Mouse (Mus musculus) right cerebral cortex, postnatal 36 days (tissue): ENCODE results near the gene Mlst8.
"Not testable (repeated sequence)": the region's sequence is repeated elsewhere in the genome, so short reads cannot be mapped to it uniquely, and the experiment has no call there.

Source experiments
- DNase-seq, 2 experiments: peaks; one replicate each; pipeline ENCODE4 v3.0.0; 2022; ENCODE audit warnings: low spot score in 2 of 2, mixed read lengths in 1 of 2

The Mlst8 gene

DNA sequence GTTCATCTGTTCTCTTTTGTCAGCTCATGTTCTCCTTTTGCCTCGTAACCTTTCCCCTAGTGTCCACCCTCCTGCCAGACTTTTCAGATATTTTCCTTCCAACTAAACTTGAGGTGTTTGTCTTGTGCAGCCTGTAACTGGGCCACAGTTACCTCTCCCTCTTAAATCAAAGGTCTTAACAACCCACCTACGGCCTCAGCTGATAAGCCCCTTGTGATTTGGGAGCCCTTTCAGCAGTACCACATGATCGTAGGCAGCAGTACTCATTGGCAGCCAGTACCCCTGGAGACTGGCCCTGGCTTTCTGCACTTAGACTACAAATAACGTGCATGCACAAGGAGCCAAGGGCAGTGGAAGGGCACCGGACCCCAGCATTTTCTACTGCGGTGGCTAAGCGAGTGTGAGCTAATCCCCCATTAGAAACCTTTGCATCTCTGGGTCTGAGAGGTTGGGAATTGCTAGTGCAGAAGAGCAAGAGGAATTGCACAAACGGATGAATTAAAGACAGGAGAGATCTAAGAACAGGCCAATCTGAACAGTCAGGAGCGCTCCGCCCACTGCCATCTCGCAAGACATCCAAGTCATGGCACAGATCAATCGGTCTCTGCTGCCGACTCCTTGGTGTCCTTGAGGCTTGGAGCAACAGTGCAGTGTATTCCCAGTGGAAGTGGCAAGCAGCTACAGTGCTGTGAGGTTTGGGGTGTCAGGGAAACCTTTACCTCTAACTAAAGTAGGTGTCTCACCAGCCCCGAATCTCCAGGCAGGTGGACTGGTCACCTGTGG lies 49.5 kb downstream of the Mlst8 start:
- no peak for DNase-seq

DNA sequence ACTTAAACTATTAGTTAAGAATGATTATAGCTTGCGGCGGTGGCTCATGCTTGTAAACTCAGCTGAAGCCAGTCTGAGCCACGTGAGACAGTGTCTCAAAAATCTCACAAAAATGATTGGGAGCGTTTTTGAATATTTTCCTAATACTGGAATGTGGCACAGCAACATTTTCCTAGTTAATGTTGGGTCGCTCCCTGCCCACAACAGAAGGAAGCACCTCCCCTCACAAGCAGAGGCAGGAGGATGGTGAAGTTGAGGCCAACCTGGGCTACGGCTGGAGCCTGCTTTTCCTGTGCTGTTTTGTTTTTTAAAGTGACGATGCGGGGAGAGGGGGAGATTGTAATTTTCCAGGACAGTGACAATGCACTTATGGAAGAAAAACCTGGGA lies 51.7 kb downstream of the Mlst8 start:
- no peak for DNase-seq

DNA sequence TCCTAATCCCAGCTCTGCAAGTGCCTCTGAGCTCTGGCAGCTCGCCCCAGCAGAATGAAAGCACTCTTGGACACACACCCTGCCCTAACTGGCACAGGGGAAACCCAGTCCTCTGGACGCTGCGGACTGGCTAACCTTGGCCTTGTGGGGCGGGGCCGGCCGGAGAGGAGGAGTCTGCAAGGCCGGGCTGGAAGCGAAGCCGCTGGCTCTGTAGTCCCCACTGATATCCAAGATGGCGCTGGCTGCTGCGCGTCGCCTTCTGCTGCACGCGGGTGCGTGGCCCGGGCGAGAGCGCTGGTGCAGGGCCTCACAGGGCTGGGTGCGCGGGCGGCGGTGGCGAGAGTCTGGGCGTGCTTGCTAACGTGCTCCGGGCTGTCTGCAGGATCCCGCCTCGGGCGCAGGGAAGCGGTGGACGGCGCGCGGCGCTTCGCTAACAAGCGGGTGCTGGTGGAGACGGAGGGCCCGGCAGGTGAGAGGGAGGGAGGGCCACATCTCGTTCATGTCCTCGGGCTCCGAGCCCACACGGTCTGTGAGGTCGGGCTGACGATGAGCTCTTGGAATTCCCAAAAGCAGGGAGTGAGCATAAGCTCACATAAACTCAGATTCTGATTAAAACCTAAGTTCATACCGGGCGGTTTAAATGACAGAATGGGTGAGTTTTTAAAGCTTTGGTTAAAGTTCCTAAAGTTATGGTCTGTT lies 52.3 kb downstream of the Mlst8 start, which contains the start of gene Eci1:
TSS of gene Eci1 (plus strand) at position 171 of the 699 bp plus-strand sequence.
- peak; percentile 83 to 89 for DNase-seq

DNA sequence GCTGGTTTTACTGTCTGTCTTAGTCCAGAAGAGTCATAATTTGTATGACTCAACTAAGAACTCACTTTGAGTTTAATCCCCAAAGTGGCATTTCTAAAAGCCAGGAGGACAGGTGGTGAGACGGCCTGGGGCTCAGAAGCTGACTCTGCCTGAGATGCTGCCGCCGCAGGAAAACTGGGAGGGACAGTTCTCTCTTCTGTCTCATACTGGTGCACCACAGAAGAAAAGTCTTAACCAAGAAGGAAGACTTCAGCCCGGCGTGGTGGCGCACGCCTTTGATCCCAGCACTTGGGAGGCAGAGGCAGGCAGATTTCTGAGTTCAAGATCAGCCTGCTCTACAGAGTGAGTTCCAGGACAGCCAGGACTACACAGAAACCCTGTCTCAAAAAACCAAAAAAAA lies 53.0 kb downstream of the Mlst8 start:
- no peak for DNase-seq

DNA sequence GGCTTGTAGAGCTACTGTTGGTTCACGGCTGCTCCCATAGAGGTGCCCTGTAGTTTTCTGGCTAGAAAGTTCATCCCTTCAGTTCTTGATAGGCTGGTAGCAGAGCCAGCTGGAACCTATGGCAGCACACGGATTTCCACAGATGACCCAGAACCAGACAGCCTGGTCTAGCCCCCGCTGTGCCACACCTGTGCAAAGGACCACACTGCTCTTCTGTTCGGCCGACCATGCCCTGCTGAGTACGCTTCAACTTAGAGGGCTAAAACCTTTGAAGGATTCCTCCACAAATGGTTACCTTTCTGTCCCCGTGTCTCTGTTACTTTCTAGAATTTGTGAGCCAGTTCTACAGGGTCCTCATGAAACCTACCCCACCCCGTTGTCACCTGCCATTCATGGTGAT lies 53.6 kb downstream of the Mlst8 start:
- not testable (repeated sequence) for DNase-seq

DNA sequence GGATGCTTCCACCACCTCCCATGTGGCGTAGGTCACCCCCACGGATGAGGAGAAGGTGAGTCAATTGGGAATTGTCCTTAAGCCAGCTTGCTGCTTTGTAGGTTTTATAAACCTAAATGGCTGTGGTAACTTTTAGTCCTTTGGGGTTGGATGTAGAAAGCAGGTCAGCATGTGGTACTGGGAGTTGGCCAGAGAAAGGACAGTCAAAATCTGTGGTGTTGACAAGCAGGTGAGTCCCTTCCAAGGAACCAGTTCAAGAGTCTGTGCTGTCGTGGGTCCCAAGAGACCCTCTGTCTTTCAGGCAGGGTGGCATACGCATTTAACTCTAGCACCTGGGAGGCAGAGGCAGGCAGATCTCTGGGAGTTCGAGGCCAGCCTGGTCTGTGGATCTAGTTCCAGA lies 54.4 kb downstream of the Mlst8 start:
- no peak for DNase-seq
